Mouse (Mus musculus) embryonic fibroblast, embryonic 13.5 days (primary cell): ENCODE results near the gene Gm49366.

Experiments
- CTCF ChIP-seq: IDR thresholded peaks from 2 replicates; pipeline ENCODE4 v1.5.1; 2011; ENCODE audit warnings: mild to moderate bottlenecking, control low read depth, low read length, moderate library complexity, borderline replicate concordance; ENCODE audit not compliant: insufficient read depth
- POLR2A ChIP-seq: IDR thresholded peaks from 2 replicates; pipeline ENCODE4 v1.6.1; 2011; ENCODE audit warnings: low read depth, mild to moderate bottlenecking, control low read depth, low read length, moderate library complexity

- no peak for TF ChIP-seq CTCF
- TF ChIP-seq POLR2A, result no peak
These were observed 25.1 kb downstream of the Gm49366 start for GRCm38 (mm10) chr12:84063833-84064232.
